Mouse (Mus musculus): ENCODE results near the gene Dnmt3b.

DNA sequence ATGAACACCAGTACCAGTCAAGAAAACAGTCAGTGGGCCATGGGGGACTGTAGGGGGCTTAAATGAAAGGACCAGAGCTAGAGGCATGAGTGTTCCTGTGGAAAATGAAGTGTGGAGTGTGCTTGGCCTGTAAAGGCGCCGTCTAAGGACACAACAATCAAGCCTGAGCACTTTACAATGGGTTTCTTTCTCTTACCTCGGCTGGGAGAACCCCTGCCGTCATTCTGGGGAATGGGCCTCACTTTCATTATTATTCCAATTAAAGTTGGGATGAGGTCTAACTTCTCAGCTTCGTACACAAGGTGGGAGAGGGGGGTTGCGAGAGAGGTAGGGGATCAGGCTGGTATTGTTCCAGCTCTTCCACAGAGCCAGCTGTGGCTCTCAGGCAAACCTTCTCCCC lies 6.3 kb upstream of the Dnmt3b start:
- TF ChIP-seq TAL1 (IDR thresholded peaks at IDR 0.05; ENCODE audit: low read length) (no peak), GATA1 (IDR thresholded peaks at IDR 0.05; ENCODE audit: low read length) (no peak)

Measured in erythroblast, embryonic 14.5 days (primary cell).